Comparison of ENCODE assay signal across 28 mouse cellular contexts in the genomic region with DNA sequence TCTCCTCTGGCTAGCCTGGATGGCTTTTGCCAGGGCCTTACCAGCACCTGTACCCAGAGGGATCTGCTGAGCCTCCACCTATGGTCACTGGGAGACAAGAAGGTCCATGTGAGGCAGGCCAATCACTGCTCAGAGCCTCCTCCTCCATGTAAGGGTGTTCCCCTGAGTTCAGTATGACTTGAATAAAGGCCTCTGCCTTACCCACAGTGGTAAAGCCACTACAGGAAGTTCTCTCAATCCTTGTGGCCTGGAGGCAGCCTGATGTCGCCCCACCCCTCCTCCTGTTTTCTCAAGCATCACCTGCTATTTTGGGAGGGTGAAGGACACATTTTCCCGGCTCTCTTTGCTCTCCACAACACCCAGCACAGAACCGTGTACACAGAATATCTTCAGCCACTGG. TPM values are rescaled to one million over a fixed set of nuclear protein-coding genes. Genes with fewer than 3 reads are reported as not detected.
DNase-seq lines count a peak whose midpoint lies in the region; ATAC-seq and TF ChIP-seq lines count a peak whose summit lies in the region.
"Had no signal": no experiment of that assay in that cellular context is flagged by ENCODE, and none has a peak within 500 bp of the region (broad histone marks: within the 10 kb centered on the region; RNA-seq: fewer than 3 reads in every experiment).

No protein-coding gene starts in this region.

- intact Hi-C loops in heart, postnatal 10 days (cut with DNase I), result no loop called here

- H3K4me1 ChIP-seq in thymus, adult 2 months (replicated peaks; ENCODE audit: control insufficient read depth, insufficient read depth, low read length), result peaks cover 15% of the 10 kb centered on the region
- peaks cover 4% of the 10 kb centered on the region; the same call in 1 of the 2 replicates for H3K4me1 ChIP-seq in liver, embryonic 12.5 days
- peaks cover 9% of the 10 kb centered on the region for H3K4me1 ChIP-seq in lung, adult 2 months (ENCODE audit: control insufficient read depth, insufficient read depth, low read length)

- no peak overlapping the region for H3K27ac ChIP-seq in thymus, adult 2 months (ENCODE audit: control insufficient read depth, insufficient read depth, low read length)
- no peak overlapping the region for H3K27ac ChIP-seq in liver, embryonic 12.5 days
- H3K27ac ChIP-seq: embryonic facial prominence, embryonic 12.5 days; embryonic facial prominence, embryonic 15.5 days; gastrocnemius, adult 2 months; heart, adult 2 months; heart, embryonic 10.5 days; hindbrain, embryonic 14.5 days; hindbrain, postnatal 0 days; intestine, embryonic 15.5 days had no signal

- no peak overlapping the region for H3K4me3 ChIP-seq in thymus, adult 2 months (ENCODE audit: control insufficient read depth, insufficient read depth, low read length)
- no peak overlapping the region for H3K4me3 ChIP-seq in liver, embryonic 12.5 days
- no peak overlapping the region for H3K4me3 ChIP-seq in lung, adult 2 months (replicated peaks; ENCODE audit: extremely low read depth, low read depth, low read length)
- H3K4me3 ChIP-seq: embryonic facial prominence, embryonic 12.5 days; embryonic facial prominence, embryonic 15.5 days; gastrocnemius, adult 2 months; heart, adult 2 months; heart, embryonic 10.5 days; intestine, embryonic 15.5 days had no signal

- DNase-seq in thymus, postnatal 25 days, result peak; percentile 14
- no peak for DNase-seq in thymus, adult 2 months
- peak; percentile 48 for DNase-seq in naive thymus-derived CD4-positive, alpha-beta T cell, adult 2 months (ENCODE audit: low read depth)
- DNase-seq in heart, postnatal 10 days, result no peak
- DNase-seq in lung, adult 2 months, result no peak
- DNase-seq: cerebellum, adult 11 months; cerebellum, adult 2 months; cerebellum, adult 9-11 months; cerebellum, postnatal 25 days; forebrain, postnatal 0 days; gastrocnemius, adult 2 months; gastrocnemius, postnatal 14 days; heart, adult 2 months; heart, postnatal 4 days had no signal

- no peaks in the 10 kb centered on the region for H3K9me3 ChIP-seq in liver, embryonic 12.5 days (replicated peaks)
- H3K9me3 ChIP-seq: embryonic facial prominence, embryonic 12.5 days; embryonic facial prominence, embryonic 15.5 days; heart, embryonic 10.5 days; intestine, embryonic 15.5 days had no signal

- H3K4me2 ChIP-seq in liver, embryonic 12.5 days, result no peak overlapping the region
- H3K4me2 ChIP-seq: embryonic facial prominence, embryonic 12.5 days; embryonic facial prominence, embryonic 15.5 days; hindbrain, embryonic 14.5 days; intestine, embryonic 15.5 days had no signal

- WGBS in thymus, adult 2 months, result 6% methylated on average over 3 of the region's 3 CpGs
- WGBS in liver, embryonic 12.5 days (ENCODE audit: insufficient replicate concordance), result 41% methylated on average over 3 of the region's 3 CpGs
- 51% methylated on average over 3 of the region's 3 CpGs for WGBS in lung, adult 2 months

- no peak for TF ChIP-seq POLR2A in thymus, adult 2 months (IDR thresholded peaks at IDR 0.05; ENCODE audit: control insufficient read depth, extremely low read depth, insufficient read depth, low read length, poor library complexity)
- no peak for TF ChIP-seq POLR2A in lung, adult 2 months (IDR thresholded peaks at IDR 0.05; ENCODE audit: borderline replicate concordance, extremely low read depth, low read depth, low read length)

- TF ChIP-seq CTCF in thymus, adult 2 months (IDR thresholded peaks at IDR 0.05; ENCODE audit: borderline replicate concordance, control insufficient read depth, extremely low read depth, insufficient read depth, low read length, poor library complexity), result no peak
- TF ChIP-seq CTCF in lung, adult 2 months (IDR thresholded peaks at IDR 0.05; ENCODE audit: insufficient read depth, low read length), result no peak

- H3K36me3 ChIP-seq in thymus, adult 2 months (ENCODE audit: control insufficient read depth, insufficient read depth, low read length), result no peaks in the 10 kb centered on the region
- no peaks in the 10 kb centered on the region for H3K36me3 ChIP-seq in liver, embryonic 12.5 days
- H3K36me3 ChIP-seq: embryonic facial prominence, embryonic 12.5 days; embryonic facial prominence, embryonic 15.5 days; heart, embryonic 10.5 days; intestine, embryonic 15.5 days had no signal

- no peak overlapping the region for H3K9ac ChIP-seq in liver, embryonic 12.5 days
- H3K9ac ChIP-seq: embryonic facial prominence, embryonic 12.5 days; embryonic facial prominence, embryonic 15.5 days; forebrain, postnatal 0 days; hindbrain, embryonic 14.5 days; intestine, embryonic 15.5 days had no signal

- no peaks in the 10 kb centered on the region for H3K27me3 ChIP-seq in thymus, adult 2 months (ENCODE audit: control insufficient read depth, insufficient read depth, low read length)
- no peaks in the 10 kb centered on the region for H3K27me3 ChIP-seq in liver, embryonic 12.5 days (replicated peaks)
- H3K27me3 ChIP-seq: embryonic facial prominence, embryonic 12.5 days; embryonic facial prominence, embryonic 15.5 days; intestine, embryonic 15.5 days had no signal

- peak; percentile 74 for ATAC-seq in CD4-positive, CD25-positive, alpha-beta regulatory T cell, adult 4 months
- ATAC-seq in activated CD4-positive, CD25-positive, alpha-beta regulatory T cell, adult 4 months, result peak; percentile 59
- no peak for ATAC-seq in liver, embryonic 12.5 days
- ATAC-seq: forebrain, embryonic 14.5 days; forebrain, postnatal 0 days; hindbrain, postnatal 0 days; intestine, embryonic 15.5 days had no signal

RNA-seq across cellular contexts. Expression of a gene that starts 42.5 kb away (rescaled TPM):
- 1.7 and 2.3 TPM in 2 replicates for polyA plus RNA-seq in thymus, adult 2 months (2012; rRNA removed)
- 1 to 10 TPM; 9.7 to 9.9 TPM for polyA plus RNA-seq in CD4-positive, CD25-positive, alpha-beta regulatory T cell, adult 4 months (2017; shearing (Covaris generic))
- 1 to 10 TPM; 4.6 to 7.4 TPM for polyA plus RNA-seq in activated CD4-positive, CD25-positive, alpha-beta regulatory T cell, adult 4 months (2017; shearing (Covaris generic))
- under 1 TPM in 1 of 2 experiments, not detected in 1; 0.27 TPM for total RNA-seq in heart, postnatal 10 days (2021)
- polyA plus RNA-seq in liver, embryonic 12.5 days (2016; fragmentation: Nextera tagmentation; extraction: Ambion mirVana), result not detected in 2 replicates
- polyA plus RNA-seq in lung, adult 2 months (2012; rRNA removed), result 0.22 and 0.41 TPM in 2 replicates
- total RNA-seq: adrenal gland, adult 2 months; adrenal gland, postnatal 14 days; adrenal gland, postnatal 4 days; forebrain, postnatal 0 days; heart, adult 2 months; heart, postnatal 4 days had no signal
- polyA plus RNA-seq: adrenal gland, adult 2 months; cerebellum, adult 2 months; heart, embryonic 14.5 days; intestine, embryonic 15.5 days had no signal

Comparison
In these comparisons a context has a peak if more than half of its experiments do, and no peak if none do; other contexts are left out.
1. DNase-seq: peak in thymus, postnatal 25 days (single experiment) and naive thymus-derived CD4-positive, alpha-beta T cell, adult 2 months (single experiment); none in thymus, adult 2 months (single experiment), heart, postnatal 10 days (0 of 2) and lung, adult 2 months (single experiment).